Mouse (Mus musculus) kidney, postnatal 0 days (tissue): ENCODE measurements around the gene Lfng. TPM values are rescaled to one million over a fixed set of nuclear protein-coding genes. Genes with fewer than 3 reads are reported as not detected.

ENCODE experiments used
- ATAC-seq: fragments of 200-750 bp; cut with Nextera tagmentation; replicated peaks from 2 replicates; pipeline ENCODE4 v1.8.0; 2017; ENCODE audit warnings: low read depth, moderate number of reproducible peaks, moderate TSS enrichment, moderate library complexity; ENCODE audit not compliant: low FRiP score
- DNase-seq: peaks from one replicate; pipeline ENCODE4 v3.0.0-alpha.2; 2016; ENCODE audit warnings: low spot score
- H3K27ac ChIP-seq: fragments of 300-500 bp; sonication (generic); 2 replicates; pipeline ENCODE4 v1.5.1; 2014; ENCODE audit warnings: mild to moderate bottlenecking
- H3K27me3 ChIP-seq: fragments of 300-500 bp; sonication (generic); 2 replicates; pipeline ENCODE4 v1.6.1; 2014; ENCODE audit warnings: low read length, mixed read lengths; ENCODE audit not compliant: insufficient read depth
- H3K36me3 ChIP-seq: fragments of 300-500 bp; sonication (generic); 2 replicates; pipeline ENCODE4 v1.6.1; 2014; ENCODE audit warnings: low read length, mixed read lengths; ENCODE audit not compliant: insufficient read depth
- H3K4me1 ChIP-seq: fragments of 300-500 bp; sonication (generic); replicated peaks from 2 replicates; pipeline ENCODE4 v1.6.1; 2014; ENCODE audit warnings: antibody characterized with exemption, low read length, mixed read lengths; ENCODE audit not compliant: insufficient read depth
- H3K4me2 ChIP-seq: fragments of 300-500 bp; sonication (generic); 2 replicates; pipeline ENCODE4 v1.6.1; 2014; ENCODE audit warnings: mild to moderate bottlenecking, low read length, moderate library complexity, mixed read lengths
- H3K4me3 ChIP-seq: fragments of 300-500 bp; sonication (generic); replicated peaks from 2 replicates; pipeline ENCODE4 v1.5.1; 2014; ENCODE audit warnings: low read depth, low read length
- H3K9ac ChIP-seq: fragments of 300-500 bp; sonication (generic); 2 replicates; pipeline ENCODE4 v1.6.1; 2014; ENCODE audit warnings: low read depth, low read length
- H3K9me3 ChIP-seq: fragments of 300-500 bp; sonication (generic); replicated peaks from 2 replicates; pipeline ENCODE4 v1.6.1; 2016; ENCODE audit warnings: low read length, inconsistent platforms, mixed read lengths
- CTCF ChIP-seq: IDR thresholded peaks from 2 replicates; pipeline ENCODE4 v1.5.1; 2016; ENCODE audit warnings: antibody characterized with exemption, low read depth, mild to moderate bottlenecking, moderate library complexity
- whole genome bisulfite sequencing: fragments of 180-500 bp; shearing (Covaris S2); extraction: QIAGEN DNeasy Blood & Tissue Kit; methylation state at CpG from one replicate; pipeline ENCODE4 v1.1.7; 2014; 5-methylcytosine and 5-hydroxymethylcytosine counted together
- polyA plus RNA-seq: library from polyadenylated mRNA; unstranded; fragments of >200 nt; fragmentation: Nextera tagmentation; extraction: Ambion mirVana; gene quantifications from 2 replicates; pipeline ENCODE4 v1.2.1, GENCODE M21; 2015

Gene Lfng
- polyA plus RNA-seq, 1 experiment from 2014 or later: 28.8 TPM

GRCm38 (mm10) chr5:140616691-140617090 lies 9.6 kb downstream of the Lfng start:
- Histone ChIP-seq H3K36me3 (peaks cover 23% of the 10 kb centered on the region), H3K4me3 (no peak overlapping the region), H3K27me3 (no peaks in the 10 kb centered on the region), H3K9me3 (no peaks in the 10 kb centered on the region), H3K4me1 (peaks cover 6% of the 10 kb centered on the region), H3K27ac (no peak overlapping the region), H3K9ac (peak overlapping the region; percentile 27; the same call in 1 of the 2 replicates), H3K4me2 (no peak overlapping the region)
- no peak for ATAC-seq
- WGBS: 52% methylated on average over 9 of the region's 9 CpGs
- DNase-seq: no peak
- no peak for TF ChIP-seq CTCF

- Histone ChIP-seq H3K9me3 (no peaks in the 10 kb centered on the region), H3K27ac (no peak overlapping the region), H3K4me1 (no peaks in the 10 kb centered on the region), H3K27me3 (no peaks in the 10 kb centered on the region), H3K9ac (no peak overlapping the region), H3K36me3 (peaks cover 23% of the 10 kb centered on the region), H3K4me3 (no peak overlapping the region), H3K4me2 (no peak overlapping the region)
- no peak for TF ChIP-seq CTCF
- 76% methylated on average over 5 of the region's 5 CpGs for WGBS
- DNase-seq (no peak), ATAC-seq (no peak)
These were observed 10.6 kb downstream of the Lfng start for GRCm38 (mm10) chr5:140617714-140618113.

DNA sequence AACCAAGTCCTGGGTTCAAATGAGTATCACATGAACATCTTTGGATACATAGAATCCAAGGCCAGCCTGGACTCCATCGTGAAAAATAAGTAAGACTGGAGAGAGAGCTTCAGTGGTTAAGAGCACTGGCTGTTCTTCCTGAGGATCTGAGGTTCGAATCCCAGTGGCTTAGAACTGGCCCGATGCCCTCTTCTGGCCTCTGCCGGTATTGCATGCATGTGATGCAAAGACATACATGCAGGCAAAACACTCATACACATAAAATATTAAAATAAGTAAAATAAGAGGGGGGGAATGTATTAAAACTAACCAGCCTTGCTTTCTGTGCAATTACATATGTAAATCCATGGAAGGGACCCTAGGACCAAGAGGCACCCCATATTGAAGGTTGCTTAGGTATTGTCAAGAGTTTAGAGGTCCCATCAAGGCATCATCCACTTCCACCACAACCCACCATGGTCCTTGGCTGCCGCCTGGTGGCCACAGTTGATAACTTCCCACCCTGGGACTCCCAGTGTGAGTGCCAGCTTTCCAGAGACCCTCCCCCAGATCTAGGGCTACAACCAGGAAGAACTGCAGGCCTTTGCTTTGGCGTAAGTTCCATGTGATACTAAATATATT lies 12.1 kb downstream of the Lfng start:
- 23% methylated on average over 6 of the region's 6 CpGs for WGBS

DNA sequence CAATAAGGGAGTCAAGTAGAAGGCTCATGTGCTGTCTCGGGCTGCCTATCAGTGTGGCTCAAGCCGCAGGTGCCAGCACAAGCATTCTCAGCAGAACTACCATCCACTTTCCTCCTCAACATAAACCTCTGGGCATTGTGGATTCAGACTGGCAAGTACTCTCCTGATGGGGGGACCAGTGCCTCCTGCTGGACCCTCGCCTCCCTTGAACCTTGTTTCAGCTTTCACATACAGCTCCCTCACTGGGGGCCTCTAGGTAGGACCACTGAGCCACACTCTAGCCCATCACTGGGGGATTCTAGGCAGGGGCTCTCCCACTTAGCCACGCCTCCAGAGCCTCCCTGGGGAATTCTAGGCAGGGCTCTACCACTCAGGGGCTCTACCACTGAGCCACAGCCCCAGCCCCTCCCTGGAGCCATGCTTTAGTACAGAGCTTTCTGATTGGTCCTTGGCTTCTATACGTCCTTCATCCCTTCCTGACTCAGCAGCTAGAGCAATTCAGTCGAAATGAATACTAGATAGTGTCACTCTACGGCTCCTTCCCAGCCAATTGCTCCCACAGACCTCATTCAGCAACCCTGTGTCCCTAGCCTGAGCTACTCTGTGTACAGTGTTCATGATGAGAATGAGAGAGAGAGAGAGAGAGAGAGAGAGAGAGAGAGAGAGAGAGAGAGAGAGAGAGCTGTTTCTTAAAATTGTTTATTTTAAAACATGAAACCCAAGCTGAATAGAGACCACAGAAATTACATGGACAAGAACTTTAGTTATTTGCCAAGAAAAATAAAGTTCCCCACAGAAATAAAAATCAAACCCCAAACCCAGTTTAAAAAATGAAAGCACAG lies 13.0 kb downstream of the Lfng start:
- Histone ChIP-seq H3K4me3 (no peak overlapping the region), H3K36me3 (peaks cover 16% of the 10 kb centered on the region), H3K9me3 (no peaks in the 10 kb centered on the region), H3K4me2 (no peak overlapping the region), H3K27me3 (no peaks in the 10 kb centered on the region), H3K4me1 (no peaks in the 10 kb centered on the region), H3K27ac (no peak overlapping the region), H3K9ac (no peak overlapping the region)
- TF ChIP-seq CTCF: no peak; the same call in 1 of the 2 replicates
- 56% methylated on average over 7 of the region's 7 CpGs for WGBS
- ATAC-seq (0 out of 2 replicates have a peak, but pooled peaks have one; percentile 5), DNase-seq (no peak)

More for the DNA sequence above, 12.1 kb downstream of the Lfng start:
- H3K27me3 ChIP-seq: no peaks in the 10 kb centered on the region
- no peak overlapping the region for H3K27ac ChIP-seq
- H3K4me1 ChIP-seq: no peaks in the 10 kb centered on the region
- no peaks in the 10 kb centered on the region for H3K9me3 ChIP-seq
- H3K4me3 ChIP-seq: no peak overlapping the region
- H3K36me3 ChIP-seq: peaks cover 12% of the 10 kb centered on the region
- TF ChIP-seq CTCF: peak; percentile 88
- ATAC-seq (0 out of 2 replicates have a peak, but pooled peaks have one; percentile 18), DNase-seq (peak; percentile 91)
- H3K9ac ChIP-seq: no peak overlapping the region
- H3K4me2 ChIP-seq: no peak overlapping the region

DNA sequence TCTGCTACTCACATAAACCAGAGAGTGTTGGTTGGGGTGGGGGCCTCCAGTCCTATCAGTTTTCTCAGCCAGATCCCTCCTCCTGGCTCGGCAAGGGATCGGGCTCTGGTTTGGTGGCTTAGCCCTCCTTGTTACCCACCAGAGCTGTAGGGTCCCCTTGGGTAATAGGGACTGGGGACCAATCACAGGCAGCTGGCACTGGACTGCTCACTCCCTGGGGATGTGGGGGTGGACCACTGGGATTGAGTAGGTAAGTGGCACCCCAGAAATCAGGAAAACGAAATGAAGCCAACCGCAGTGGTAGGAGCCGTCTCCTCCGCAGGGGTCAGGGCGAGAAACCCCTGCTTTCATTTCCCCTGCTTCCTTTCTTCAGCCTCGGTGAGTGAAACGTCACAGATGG lies 14.0 kb downstream of the Lfng start:
- Histone ChIP-seq H3K4me2 (no peak overlapping the region), H3K27ac (no peak overlapping the region), H3K4me1 (no peaks in the 10 kb centered on the region), H3K9me3 (no peaks in the 10 kb centered on the region), H3K9ac (no peak overlapping the region), H3K27me3 (no peaks in the 10 kb centered on the region), H3K36me3 (peaks cover 18% of the 10 kb centered on the region), H3K4me3 (no peak overlapping the region)
- TF ChIP-seq CTCF: no peak
- no peak for ATAC-seq
- no peak for DNase-seq
- WGBS: 60% methylated on average over 9 of the region's 9 CpGs

GRCm38 (mm10) chr5:140621517-140621916 lies 14.4 kb downstream of the Lfng start:
- H3K4me2 ChIP-seq: no peak overlapping the region
- no peak overlapping the region for H3K9ac ChIP-seq
- peak; percentile 18; the same call in 1 of the 2 replicates for TF ChIP-seq CTCF
- H3K9me3 ChIP-seq: no peaks in the 10 kb centered on the region
- no peak for DNase-seq
- H3K27me3 ChIP-seq: no peaks in the 10 kb centered on the region
- WGBS: 61% methylated on average over 10 of the region's 10 CpGs
- ATAC-seq: no peak
- H3K4me1 ChIP-seq: no peaks in the 10 kb centered on the region
- H3K4me3 ChIP-seq: no peak overlapping the region
- peaks cover 18% of the 10 kb centered on the region for H3K36me3 ChIP-seq
- no peak overlapping the region for H3K27ac ChIP-seq
